Mouse (Mus musculus) hindbrain, embryonic 16.5 days (tissue): ENCODE measurements around the gene Treh. TPM values are rescaled to one million over a fixed set of nuclear protein-coding genes. Genes with fewer than 3 reads are reported as not detected.
A peak's percentile ranks its signal among the peaks of the same experiment; 100 is the strongest.

ENCODE experiments used
- ATAC-seq: fragments of 200-750 bp; cut with Nextera tagmentation; 2 replicates; pipeline ENCODE4 v1.8.0; 2017; ENCODE audit warnings: moderate TSS enrichment, moderate library complexity
- H3K27ac ChIP-seq: fragments of 300-500 bp; sonication (generic); 2 replicates; pipeline ENCODE4 v1.5.1; 2014; ENCODE audit warnings: low read depth, mild to moderate bottlenecking, control low read depth, low read length, moderate library complexity
- H3K27me3 ChIP-seq: fragments of 300-500 bp; sonication (generic); replicated peaks from 2 replicates; pipeline ENCODE4 v1.6.1; 2014; ENCODE audit warnings: low read length; ENCODE audit not compliant: control insufficient read depth, insufficient read depth
- H3K36me3 ChIP-seq: fragments of 300-500 bp; sonication (generic); 2 replicates; pipeline ENCODE4 v1.6.1; 2014; ENCODE audit warnings: mild to moderate bottlenecking, low read length, moderate library complexity, mixed read lengths; ENCODE audit not compliant: control insufficient read depth, insufficient read depth
- H3K4me1 ChIP-seq: fragments of 300-500 bp; sonication (generic); 2 replicates; pipeline ENCODE4 v1.6.1; 2014; ENCODE audit warnings: low read depth, low read length; ENCODE audit not compliant: control insufficient read depth, insufficient read depth
- H3K4me2 ChIP-seq: fragments of 300-500 bp; sonication (generic); 2 replicates; pipeline ENCODE4 v1.6.1; 2014; ENCODE audit warnings: mild to moderate bottlenecking, low read length, control low read depth, moderate library complexity
- H3K4me3 ChIP-seq: fragments of 300-500 bp; sonication (generic); 2 replicates; pipeline ENCODE4 v1.5.1; 2014; ENCODE audit warnings: mild to moderate bottlenecking, low read length, control low read depth, moderate library complexity
- H3K9ac ChIP-seq: fragments of 300-500 bp; sonication (generic); 2 replicates; pipeline ENCODE4 v1.6.1; 2014; ENCODE audit warnings: low read depth, mild to moderate bottlenecking, control low read depth, low read length, moderate library complexity
- H3K9me3 ChIP-seq: fragments of 300-500 bp; sonication (generic); 2 replicates; pipeline ENCODE4 v1.6.1; 2014; ENCODE audit warnings: mild to moderate bottlenecking, low read length, moderate library complexity; ENCODE audit not compliant: control insufficient read depth
- WGBS: fragments of 180-500 bp; shearing (Covaris S2); extraction: QIAGEN DNeasy Blood & Tissue Kit; methylation state at CpG from one replicate; pipeline ENCODE4 v1.1.7; 2014; 5-methylcytosine and 5-hydroxymethylcytosine counted together
- polyA plus RNA-seq: library from polyadenylated mRNA; unstranded; fragments of >200 nt; fragmentation: Nextera tagmentation; extraction: Ambion mirVana; gene quantifications from 2 replicates; pipeline ENCODE4 v1.2.1, GENCODE M21; 2015

Gene Treh
- polyA plus RNA-seq, 1 experiment from 2014 or later: not detected

DNA sequence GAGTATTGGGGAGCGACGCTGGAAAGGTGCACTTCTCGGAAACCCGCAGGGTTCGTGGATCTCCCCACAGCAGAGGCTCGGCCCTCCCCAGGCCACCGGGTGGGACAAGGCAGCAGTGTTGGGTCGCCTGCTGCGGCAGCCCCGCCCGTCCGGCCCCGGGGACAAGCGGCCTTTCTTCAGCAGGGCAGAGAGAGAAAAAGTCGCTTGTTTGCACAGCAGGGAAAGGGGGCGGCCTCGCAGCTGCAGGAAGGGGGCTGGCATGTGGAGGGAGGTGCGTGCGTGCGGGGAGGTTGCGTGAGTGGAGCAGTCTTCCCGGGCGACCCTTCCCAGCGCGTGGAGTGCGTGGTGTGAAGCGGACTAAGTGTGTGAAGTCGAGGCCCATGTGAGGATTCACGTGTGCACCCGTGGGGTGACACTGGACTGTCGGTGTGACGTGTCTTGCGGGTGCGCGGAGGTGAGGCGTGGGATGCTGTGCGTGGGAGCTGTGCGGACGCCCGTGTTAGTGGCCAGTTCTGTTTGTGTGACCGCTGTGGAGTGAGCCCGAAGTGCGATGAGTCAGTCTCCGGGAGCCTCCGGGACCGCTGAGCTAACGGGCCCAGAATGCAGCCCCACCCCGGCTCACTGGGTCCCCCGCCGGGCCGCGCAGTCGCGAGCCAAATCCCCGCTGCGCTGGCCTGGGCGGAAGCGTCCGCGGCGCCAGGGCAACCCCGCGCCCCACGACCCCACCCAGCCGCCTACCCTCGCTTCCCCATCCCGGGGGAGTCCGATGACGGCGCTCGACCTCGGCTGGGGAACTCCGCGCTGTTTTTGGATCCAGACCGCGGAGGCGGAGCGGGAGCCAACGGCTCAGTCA, 60.9 kb downstream of the Treh start:
- ATAC-seq: peak; percentile 66
- H3K27me3 ChIP-seq: peaks cover 8% of the 10 kb centered on the region; the same call in 1 of the 2 replicates

GRCm38 (mm10) chr9:44734524-44735494, 61.8 kb downstream of the Treh start, which contains the start of gene Phldb1:
TSS of gene Phldb1 (minus strand) at chr9:44735198.
- under 1% methylated on average over 47 of the region's 47 CpGs for WGBS
- peak within 1 kb of the TSS; percentile 80 for H3K9ac ChIP-seq
- H3K4me2 ChIP-seq: peak within 1 kb of the TSS; percentile 100
- H3K27me3 ChIP-seq: peaks cover 8% of the 10 kb centered on the region; the same call in 1 of the 2 replicates
- peak within 1 kb of the TSS; percentile 71 for H3K27ac ChIP-seq
- ATAC-seq: peak; percentile 77
- H3K36me3 ChIP-seq: no peaks in the 10 kb centered on the region
- H3K4me1 ChIP-seq: peaks cover 15% of the 10 kb centered on the region
- H3K9me3 ChIP-seq: no peaks in the 10 kb centered on the region
- H3K4me3 ChIP-seq: peak within 1 kb of the TSS; percentile 69

More for the DNA sequence above, 60.9 kb downstream of the Treh start:
- H3K36me3 ChIP-seq: no peaks in the 10 kb centered on the region
- H3K27ac ChIP-seq: peak overlapping the region; percentile 71
- peak overlapping the region; percentile 80 for H3K9ac ChIP-seq
- WGBS: under 1% methylated on average over 73 of the region's 79 CpGs
- peak overlapping the region; percentile 100 for H3K4me2 ChIP-seq
- H3K4me1 ChIP-seq: peaks cover 15% of the 10 kb centered on the region
- no peaks in the 10 kb centered on the region for H3K9me3 ChIP-seq
- peak overlapping the region; percentile 69 for H3K4me3 ChIP-seq

- no peak overlapping the region for H3K27ac ChIP-seq
- H3K4me3 ChIP-seq: no peak overlapping the region
- H3K9ac ChIP-seq: no peak overlapping the region
- WGBS: 76% methylated on average over 6 of the region's 6 CpGs
- ATAC-seq: no peak
- peaks cover 8% of the 10 kb centered on the region; the same call in 1 of the 2 replicates for H3K27me3 ChIP-seq
- H3K36me3 ChIP-seq: no peaks in the 10 kb centered on the region
- no peaks in the 10 kb centered on the region for H3K9me3 ChIP-seq
- H3K4me1 ChIP-seq: peaks cover 15% of the 10 kb centered on the region
- no peak overlapping the region for H3K4me2 ChIP-seq
These were observed 62.9 kb downstream of the Treh start for GRCm38 (mm10) chr9:44735886-44736285.

Other genes with a start within 250 kb of the Treh start
- not detected in 2 replicates for gene Foxr1, start 232.1 kb upstream of the Treh start, polyA plus RNA-seq
- gene Upk2, start 218.3 kb upstream of the Treh start, polyA plus RNA-seq: not detected in 2 replicates
- gene Bcl9l, start 190.4 kb upstream of the Treh start, polyA plus RNA-seq: 9.7 and 11.1 TPM in 2 replicates
- not detected in 2 replicates for gene Cxcr5, start 111.4 kb upstream of the Treh start, polyA plus RNA-seq
- 12.5 and 14.6 TPM in 2 replicates for gene Ddx6, start 68.3 kb upstream of the Treh start, polyA plus RNA-seq
- gene Phldb1, start 62.0 kb downstream of the Treh start, polyA plus RNA-seq: 37.4 and 44.2 TPM in 2 replicates
- 130 and 145 TPM in 2 replicates for gene Arcn1, start 94.6 kb downstream of the Treh start, polyA plus RNA-seq
- gene Ift46, start 94.7 kb downstream of the Treh start, polyA plus RNA-seq: 152 and 160 TPM in 2 replicates
- gene Tmem25, start 126.1 kb downstream of the Treh start, polyA plus RNA-seq: 23.5 and 24.8 TPM in 2 replicates
- gene Ttc36, start 129.8 kb downstream of the Treh start, polyA plus RNA-seq: not detected in 2 replicates
- 14.4 and 16.4 TPM in 2 replicates for gene Kmt2a, start 208.1 kb downstream of the Treh start, polyA plus RNA-seq
- 711 and 802 TPM in 2 replicates for gene Atp5l, start 247.5 kb downstream of the Treh start, polyA plus RNA-seq